Mouse (Mus musculus) adrenal gland, adult 18-20 months (tissue): ENCODE measurements around the gene P3h1. TPM values are rescaled to one million over a fixed set of nuclear protein-coding genes. Genes with fewer than 3 reads are reported as not detected.
"Not testable (repeated sequence)": the region's sequence is repeated elsewhere in the genome, so short reads cannot be mapped to it uniquely, and the experiment has no call there.

Experiments used
- DNase-seq, 2 experiments: peaks; one replicate each; pipeline ENCODE4 v3.0.0; 2021 to 2022; ENCODE audit warnings: low spot score in 2 of 2
- total RNA-seq, 2 experiments: library from RNA; stranded (reverse); gene quantifications; 1 replicate in 1 of 2; 2 replicates in 1 of 2; pipeline ENCODE4 v1.2.3; 2021

The P3h1 gene
- total RNA-seq, 2 experiments from 2014 or later, result 16.0 to 23.5 TPM

DNA sequence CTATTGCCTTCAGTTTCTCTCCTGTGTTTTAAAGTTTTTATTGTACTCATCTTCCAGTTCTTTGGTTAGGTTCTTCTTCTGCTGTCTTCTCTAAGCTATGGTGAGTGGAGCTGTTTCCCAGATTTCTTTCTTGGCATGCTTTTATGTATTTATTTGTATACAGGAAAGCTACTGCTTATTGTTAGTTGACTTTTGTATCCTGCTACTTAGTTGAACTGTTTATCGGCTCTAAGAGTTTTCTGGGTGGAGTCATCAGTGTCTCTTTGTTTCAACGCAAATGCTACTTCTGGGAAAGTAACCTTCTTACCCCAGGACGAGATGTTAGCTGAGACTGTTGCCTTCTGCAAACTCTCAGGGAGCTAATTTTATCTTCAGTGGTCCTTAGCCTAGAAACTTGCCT, 30.7 kb downstream of the P3h1 start:
- DNase-seq, result no peak

DNA sequence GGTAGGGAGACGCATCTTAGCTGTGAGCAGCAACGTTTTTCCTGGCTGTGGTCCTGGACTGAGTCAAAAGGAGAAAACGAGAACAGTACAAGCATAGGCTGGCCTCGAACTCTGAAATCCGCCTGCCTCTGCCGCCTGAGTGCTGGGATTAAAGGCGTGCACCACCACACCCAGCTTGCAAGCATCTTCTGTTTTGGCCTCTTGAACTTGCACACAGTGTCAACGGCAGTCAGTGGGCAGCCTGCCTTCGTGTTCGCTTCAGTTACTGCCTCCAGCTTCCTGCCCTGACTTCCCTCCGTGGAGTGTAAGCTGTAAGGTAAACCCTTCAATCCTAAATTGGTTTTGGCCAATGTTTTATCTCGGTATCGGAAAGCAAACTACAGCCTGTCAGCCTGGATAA, 33.9 kb downstream of the P3h1 start:
- DNase-seq, result no peak

DNA sequence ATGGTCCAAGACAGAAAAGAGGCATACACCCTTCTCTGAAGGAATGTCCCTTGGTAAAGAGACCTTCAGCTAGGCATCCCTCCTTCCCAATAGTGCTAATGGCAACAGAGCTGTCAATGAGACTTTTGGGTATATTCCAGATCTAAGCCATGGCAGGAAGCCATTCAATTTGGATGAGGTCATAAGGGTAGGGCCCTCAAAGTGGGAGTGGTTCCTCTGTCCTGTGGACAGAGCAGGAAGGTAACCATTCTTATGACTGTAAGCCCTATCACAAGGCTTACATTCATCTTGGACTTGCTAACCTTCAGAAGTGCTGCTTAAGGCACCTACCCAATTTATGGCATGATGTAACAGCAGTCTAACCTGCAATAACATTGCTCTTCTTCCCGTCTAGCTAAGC, 41.9 kb downstream of the P3h1 start:
- DNase-seq, result no peak

DNA sequence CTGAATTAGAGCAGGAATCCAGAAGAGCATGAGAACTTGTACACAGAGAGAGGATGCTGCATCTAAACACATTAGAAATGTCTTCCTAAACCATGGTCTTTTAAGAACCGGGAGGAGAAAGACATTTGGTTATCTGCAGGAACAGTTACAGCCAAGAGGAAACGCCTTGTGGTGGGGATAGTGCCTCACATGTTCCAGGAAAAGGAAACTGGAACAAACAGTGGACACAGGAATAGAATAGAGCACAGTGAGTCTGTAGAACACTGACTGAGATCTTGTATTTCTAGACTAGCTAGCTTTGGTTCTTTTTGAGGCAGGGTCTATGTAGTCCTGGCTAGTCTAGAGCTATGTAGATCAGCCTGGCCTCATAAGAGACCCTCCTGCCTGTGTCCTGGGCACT, 42.5 kb downstream of the P3h1 start:
- DNase-seq, result no peak

DNA sequence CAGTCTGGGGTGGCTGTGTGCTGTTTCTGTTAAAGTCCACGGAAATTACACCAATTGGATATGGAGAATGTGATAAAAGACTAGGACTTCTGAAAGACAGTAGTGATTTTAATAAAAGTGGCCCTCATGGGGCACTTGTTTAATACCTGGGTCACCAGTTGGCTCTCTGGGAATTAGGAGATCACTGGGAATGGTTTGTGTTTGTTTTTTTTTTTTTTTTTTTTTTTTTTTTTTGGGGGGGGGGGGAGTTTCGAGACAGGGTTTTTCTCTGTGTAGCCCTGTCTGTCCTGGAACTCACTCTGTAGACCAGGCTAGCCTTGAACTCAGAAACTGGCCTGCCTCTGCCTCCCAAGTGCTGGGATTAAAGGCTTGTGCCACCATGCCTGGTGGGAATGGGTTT, 43.0 kb downstream of the P3h1 start:
- no peak for DNase-seq

DNA sequence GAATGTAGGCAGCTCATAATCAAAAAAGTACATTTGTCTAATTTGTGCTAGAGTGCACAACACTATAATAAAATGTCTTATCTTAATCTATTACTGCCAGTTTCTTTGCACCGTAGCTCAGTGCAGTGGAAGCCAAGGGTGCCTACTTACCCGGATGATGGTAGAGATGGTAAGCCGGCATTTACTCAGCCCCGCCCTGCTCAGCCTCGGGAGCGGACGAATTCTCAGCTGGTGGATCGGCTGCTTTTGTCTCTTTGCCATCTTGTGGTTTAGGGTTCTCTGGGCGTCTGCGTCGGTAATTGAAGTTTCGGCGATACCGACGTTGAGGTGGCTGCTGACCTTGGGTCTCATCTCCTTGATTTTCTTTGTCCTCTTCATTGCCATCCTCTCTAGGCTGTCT, 46.1 kb downstream of the P3h1 start:
- not testable (repeated sequence) for DNase-seq

DNA sequence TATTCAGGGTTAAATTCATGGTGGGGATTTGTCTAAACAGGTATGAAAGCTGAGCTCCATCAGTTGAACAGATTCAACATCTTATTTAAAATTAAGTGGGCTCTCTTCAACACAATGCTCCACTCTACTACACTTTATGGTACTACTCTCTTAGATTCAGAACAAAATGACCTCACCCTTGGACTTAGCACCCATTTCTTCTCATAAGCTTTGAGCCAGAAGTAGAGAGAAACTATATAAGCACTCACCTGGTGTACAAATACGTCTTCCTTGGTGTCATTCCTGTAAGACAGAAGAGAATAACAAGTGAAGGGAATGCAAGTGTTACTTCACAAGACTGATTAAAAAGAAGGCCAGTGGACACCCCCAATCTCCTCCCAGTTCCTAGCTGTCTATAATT, 52.1 kb downstream of the P3h1 start:
- no peak for DNase-seq

DNA sequence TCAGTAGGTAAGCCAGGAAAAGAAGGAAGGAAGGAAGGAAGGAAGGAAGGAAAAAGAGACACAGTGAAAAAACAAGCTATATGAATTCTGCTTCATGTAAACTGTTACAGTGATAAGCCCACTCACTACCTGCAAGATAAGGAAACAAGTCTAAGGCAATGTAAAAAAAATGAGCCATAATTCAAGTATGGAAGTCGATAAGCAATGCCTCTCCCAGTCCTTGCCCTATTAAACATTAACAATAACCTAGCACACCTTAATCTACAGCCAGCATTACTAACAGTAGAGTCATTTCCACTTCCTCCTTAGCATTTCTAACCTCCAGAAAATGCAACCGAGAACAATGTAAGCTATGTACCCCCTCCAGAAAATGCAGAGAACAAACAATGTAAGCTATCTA, 52.6 kb downstream of the P3h1 start:
- no peak for DNase-seq

DNA sequence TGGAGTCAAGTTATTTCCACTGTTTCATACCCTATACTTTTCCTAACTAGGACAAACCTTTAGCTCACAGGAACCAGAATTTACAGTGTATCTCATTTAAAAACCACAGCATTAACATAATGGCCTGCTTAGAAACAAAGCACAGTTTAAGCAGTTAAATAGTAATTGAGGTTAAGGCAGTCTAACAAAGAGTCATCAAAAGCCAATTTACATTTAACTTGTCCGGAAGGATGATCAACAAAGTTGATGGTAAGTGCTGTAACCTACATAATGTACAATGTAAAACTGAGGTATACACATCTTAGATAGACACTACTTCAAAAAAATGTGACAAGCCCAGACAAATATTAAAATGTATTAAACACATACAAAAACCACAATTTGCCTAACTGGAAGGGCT, 59.2 kb downstream of the P3h1 start:
- DNase-seq, result no peak

DNA sequence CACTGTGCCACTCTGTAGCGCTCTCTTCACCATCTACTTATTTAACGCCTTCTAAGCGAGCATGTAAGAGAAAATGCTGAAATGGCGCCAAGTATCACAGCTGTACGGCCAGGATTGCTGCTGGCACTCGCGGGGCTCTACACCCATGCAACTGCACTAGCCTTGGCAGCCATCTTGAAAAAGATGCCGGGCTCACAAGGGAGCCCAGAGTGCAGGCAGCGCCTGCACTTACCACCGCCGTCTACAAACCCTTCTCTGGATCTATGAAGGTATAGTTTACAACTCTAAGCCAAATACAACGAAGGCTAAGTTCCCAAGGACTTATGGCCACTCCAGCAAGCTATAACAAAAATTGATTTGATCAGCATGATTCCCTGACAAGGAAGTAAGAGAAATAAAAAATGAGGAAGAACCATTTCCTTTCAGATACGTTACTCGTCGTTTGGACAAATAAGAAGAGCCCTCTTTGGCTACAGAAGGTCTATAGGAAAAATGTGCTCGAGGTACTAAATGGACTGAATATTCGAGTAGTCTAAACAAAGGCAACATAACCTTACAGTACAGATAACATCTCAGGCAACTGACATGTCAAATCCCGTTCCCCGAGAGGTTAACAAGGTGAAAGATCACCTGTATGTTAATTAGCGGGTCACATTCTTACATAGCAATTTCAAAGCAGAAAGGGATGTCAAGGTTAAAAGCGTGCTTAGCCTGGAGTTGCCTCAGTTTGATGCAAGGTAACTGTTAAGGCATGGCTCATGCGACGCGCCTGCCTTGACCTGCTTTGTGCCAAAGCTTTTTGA, 60.3 kb downstream of the P3h1 start:
- DNase-seq, result peak in 1 of 2 experiments; percentile 39

DNA sequence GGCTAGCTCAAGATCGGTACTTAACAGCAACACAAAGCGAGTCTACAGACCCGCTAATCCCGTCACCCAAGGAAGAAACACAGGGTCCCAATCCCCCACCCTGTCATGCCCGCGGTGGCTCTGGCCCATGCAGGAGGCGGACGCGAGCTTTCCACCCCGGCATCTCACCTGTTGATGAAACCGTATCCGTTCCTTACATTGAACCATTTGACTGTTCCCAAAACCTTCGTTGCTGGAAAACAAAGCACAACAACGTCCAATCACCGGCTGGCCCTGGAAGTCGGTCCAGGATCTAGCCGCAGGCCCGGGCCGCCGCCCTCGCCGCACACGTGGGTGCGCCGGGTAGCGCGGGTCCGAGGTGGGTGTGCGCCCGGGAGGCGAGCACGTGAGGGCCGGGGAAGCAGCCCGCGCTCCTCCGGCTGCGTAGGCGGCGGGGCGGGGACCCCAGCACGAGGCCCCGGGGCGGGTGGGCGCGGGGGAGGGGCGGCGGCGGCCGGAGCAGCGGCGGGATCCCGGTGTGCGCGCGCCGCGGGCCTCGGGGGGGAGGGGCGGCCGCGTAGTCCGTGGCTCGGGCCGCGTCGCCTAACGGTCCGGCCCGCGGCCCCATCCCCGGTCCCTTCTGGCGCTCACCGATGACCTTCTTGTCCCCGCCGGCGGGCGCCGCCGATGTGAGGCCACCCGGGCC, 61.0 kb downstream of the P3h1 start:
- DNase-seq, result peak in 1 of 2 experiments; percentile 46

DNA sequence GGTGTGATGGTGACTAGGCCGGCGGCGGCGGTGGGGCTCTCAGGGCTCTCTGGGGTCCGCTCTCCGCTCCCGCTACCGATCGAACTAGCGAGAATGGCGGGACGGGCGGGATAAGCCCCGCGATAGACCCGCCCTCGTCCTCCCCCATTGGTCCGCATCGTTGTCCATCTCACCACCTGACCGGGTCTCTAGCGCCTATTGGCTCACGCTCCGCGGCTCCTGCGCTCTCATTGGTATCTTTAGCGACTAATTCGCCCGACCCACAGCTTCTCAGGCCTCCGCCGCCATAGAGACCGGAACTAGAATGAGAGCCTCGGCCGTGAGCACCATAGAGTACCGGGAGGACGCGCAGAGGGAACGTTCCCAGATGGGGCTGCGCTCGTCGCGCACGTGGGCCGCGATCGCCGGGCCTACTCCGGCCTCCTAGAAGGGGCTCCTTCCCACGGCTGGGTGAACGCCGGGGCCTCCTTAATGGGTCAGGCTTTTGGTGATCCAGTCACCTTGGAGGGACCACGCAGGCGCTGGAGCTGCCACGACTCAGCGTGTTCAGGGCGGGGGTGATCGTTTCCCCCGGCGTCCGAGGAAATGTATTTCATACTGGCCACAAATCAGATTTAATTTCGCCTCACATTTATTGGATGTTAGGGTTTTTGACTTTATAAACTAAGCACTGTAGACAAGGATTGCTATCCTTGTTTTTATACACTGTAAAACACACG, 61.9 kb downstream of the P3h1 start, which contains the start of gene Ybx1:
Ybx1 (minus strand) TSS at position 190 of the 719 bp plus-strand sequence.
- DNase-seq, result peak; percentile 100

DNA sequence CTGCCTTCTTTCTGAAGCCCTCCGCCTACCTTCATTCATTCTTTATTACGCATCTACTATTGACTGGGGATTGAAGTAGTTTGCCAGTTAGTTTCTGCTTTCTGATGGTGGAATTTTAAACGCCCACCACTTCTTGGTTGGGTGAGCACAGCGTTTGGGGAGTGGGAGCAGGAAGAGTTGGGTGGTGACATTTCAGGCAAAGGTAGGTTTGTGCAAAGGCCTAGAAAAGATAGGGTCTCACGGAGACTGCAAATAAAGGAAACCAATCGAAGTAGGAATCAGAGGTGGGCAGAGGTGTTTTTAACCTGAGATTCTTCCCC, 62.4 kb downstream of the P3h1 start:
- no peak for DNase-seq

DNA sequence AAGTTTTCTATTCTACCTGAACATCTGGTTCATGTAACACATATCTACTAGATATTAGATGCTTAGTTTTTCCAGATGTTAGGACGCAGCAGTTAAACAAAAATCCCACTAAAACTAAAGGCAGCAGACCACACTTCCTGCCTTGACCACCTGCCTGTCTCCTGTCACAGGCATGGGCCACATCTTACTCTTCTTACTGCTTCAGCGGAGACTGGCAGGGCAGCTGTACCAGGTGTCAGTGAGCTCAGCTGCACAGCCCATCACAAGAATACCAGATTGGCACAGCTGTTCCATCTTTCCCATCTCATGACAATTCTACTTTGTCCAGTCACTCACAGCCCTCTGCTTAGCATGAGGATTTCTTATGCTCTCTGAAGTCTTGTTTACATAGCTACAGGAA, 64.6 kb downstream of the P3h1 start:
- DNase-seq, result no peak

Other genes starting within 250 kb of the P3h1 start
- 10 to 100 TPM; 20.9 to 29.3 TPM for gene Slc2a1, start 124.2 kb upstream of the P3h1 start, total RNA-seq
- gene Zfp691, start 58.7 kb upstream of the P3h1 start, total RNA-seq, result 10 to 100 TPM; 12.0 to 19.4 TPM
- gene Ermap, start 42.9 kb upstream of the P3h1 start, total RNA-seq, result under 1 TPM; 0.06 to 0.10 TPM
- gene Svbp, start 37.6 kb upstream of the P3h1 start, total RNA-seq, result 10 to 100 TPM; 13.8 to 17.0 TPM
- not detected for gene Tmem269, start 14.7 kb upstream of the P3h1 start, total RNA-seq
- 10 to 100 TPM; 22.8 to 33.3 TPM for gene AU022252, start 203 bp upstream of the P3h1 start, total RNA-seq
- gene Cldn19, start 22.5 kb downstream of the P3h1 start, total RNA-seq, result under 1 TPM in 1 of 2 experiments, not detected in 1; 0.06 TPM
- 100 to 1,000 TPM; 714 to 717 TPM for gene Ybx1, start 61.7 kb downstream of the P3h1 start, total RNA-seq
- gene Ppih, start 87.6 kb downstream of the P3h1 start, total RNA-seq, result 10 to 100 TPM; 16.7 to 17.6 TPM
- gene Ccdc30, start 182.6 kb downstream of the P3h1 start, total RNA-seq, result 1 to 10 TPM; 8.2 to 8.7 TPM
- gene Ppcs, start 189.5 kb downstream of the P3h1 start, total RNA-seq, result 10 to 100 TPM; 39.4 to 41.0 TPM
- gene Zmynd12, start 189.9 kb downstream of the P3h1 start, total RNA-seq, result 1 to 10 TPM; 2.6 to 2.8 TPM